Mouse (Mus musculus) midbrain, embryonic 11.5 days (tissue): ENCODE data around the gene Gm21958. TPM values are rescaled to one million over a fixed set of nuclear protein-coding genes. Genes with fewer than 3 reads are reported as not detected.

Source experiments
- ATAC-seq: fragments of 200-750 bp; cut with Nextera tagmentation; 2 replicates; pipeline ENCODE4 v1.8.0; 2017; ENCODE audit warnings: moderate TSS enrichment, moderate library complexity; ENCODE audit not compliant: low FRiP score
- DNase-seq: peaks from one replicate; pipeline ENCODE4 v3.0.0; 2015; ENCODE audit warnings: low spot score; ENCODE audit errors: missing footprints
- H3K27ac ChIP-seq: fragments of 300-500 bp; sonication (generic); 2 replicates; pipeline ENCODE4 v1.5.1; 2014; ENCODE audit warnings: low read depth, low read length
- H3K27me3 ChIP-seq: fragments of 300-500 bp; sonication (generic); 2 replicates; pipeline ENCODE4 v1.6.1; 2014; ENCODE audit warnings: mild to moderate bottlenecking, low read length, moderate library complexity, mixed read lengths; ENCODE audit not compliant: control insufficient read depth, insufficient read depth
- H3K36me3 ChIP-seq: fragments of 300-500 bp; sonication (generic); 2 replicates; pipeline ENCODE4 v1.6.1; 2014; ENCODE audit warnings: mild to moderate bottlenecking, low read length, moderate library complexity, mixed read lengths; ENCODE audit not compliant: control insufficient read depth, insufficient read depth
- H3K4me1 ChIP-seq: fragments of 300-500 bp; sonication (generic); 2 replicates; pipeline ENCODE4 v1.6.1; 2014; ENCODE audit warnings: low read length; ENCODE audit not compliant: control insufficient read depth, insufficient read depth
- H3K4me2 ChIP-seq: fragments of 300-500 bp; sonication (generic); 2 replicates; pipeline ENCODE4 v1.6.1; 2014; ENCODE audit warnings: mild to moderate bottlenecking, moderate library complexity
- H3K4me3 ChIP-seq: fragments of 300-500 bp; sonication (generic); 2 replicates; pipeline ENCODE4 v1.5.1; 2014; ENCODE audit warnings: low read depth, low read length
- H3K9ac ChIP-seq: fragments of 300-500 bp; sonication (generic); 2 replicates; pipeline ENCODE4 v1.6.1; 2014; ENCODE audit warnings: low read length
- H3K9me3 ChIP-seq: fragments of 300-500 bp; sonication (generic); 2 replicates; pipeline ENCODE4 v1.6.1; 2016; ENCODE audit warnings: low read length; ENCODE audit not compliant: control insufficient read depth
- WGBS: fragments of 180-500 bp; shearing (Covaris S2); extraction: QIAGEN DNeasy Blood & Tissue Kit; methylation state at CpG from one replicate; pipeline ENCODE4 v1.1.7; 2014; 5-methylcytosine and 5-hydroxymethylcytosine counted together
- polyA plus RNA-seq: library from polyadenylated mRNA; unstranded; fragments of >200 nt; fragmentation: Nextera tagmentation; extraction: Ambion mirVana; gene quantifications from 2 replicates; pipeline ENCODE4 v1.2.1, GENCODE M21; 2014

Gm21958 gene
- polyA plus RNA-seq, 1 experiment from 2014 or later, result 0.61 TPM

DNA sequence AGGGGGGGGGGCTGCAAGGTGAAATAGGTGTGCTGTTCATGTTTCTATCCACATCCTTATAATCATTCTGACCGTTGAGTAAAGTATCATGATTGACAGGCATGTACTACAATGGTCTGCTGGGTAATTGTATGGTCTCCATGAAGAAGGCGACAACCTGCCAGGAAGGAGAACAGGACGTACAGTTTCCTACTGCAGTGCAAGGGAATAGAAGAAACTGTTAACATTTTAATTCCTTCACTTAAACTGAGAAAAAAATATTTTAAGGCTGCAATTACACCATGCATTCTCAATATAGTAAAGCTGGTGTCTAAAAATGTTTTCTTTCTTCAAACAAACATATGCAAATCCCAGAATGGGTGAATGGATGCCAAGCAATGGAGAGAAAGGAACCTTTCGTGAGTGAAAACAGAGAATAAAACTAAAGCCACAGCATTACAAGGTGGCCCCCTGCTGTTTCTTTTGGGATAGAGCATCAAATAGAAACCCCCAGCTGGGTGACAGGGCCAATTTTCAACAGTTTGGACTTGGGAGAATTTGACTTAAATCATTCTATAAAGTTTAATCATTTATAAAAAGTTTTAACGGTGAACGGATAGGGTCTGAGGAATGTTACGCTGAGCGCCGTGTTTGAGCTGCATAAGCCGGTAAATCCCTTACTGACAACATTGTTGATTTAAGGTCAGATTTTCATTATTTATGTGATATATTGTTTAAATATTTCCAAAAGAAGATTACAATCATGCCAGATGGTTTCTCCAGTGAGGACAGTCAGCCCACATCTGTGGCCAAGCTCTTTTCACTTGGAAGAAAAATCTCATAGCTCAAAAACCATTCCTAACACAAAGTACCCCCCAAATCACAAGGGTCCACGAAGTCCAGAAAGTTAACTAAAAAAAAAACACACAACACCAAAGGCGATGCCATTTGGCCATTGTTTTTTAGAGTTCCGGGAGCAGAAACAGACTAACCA lies 41.3 kb downstream of the Gm21958 start:
- H3K4me1 ChIP-seq, result no peaks in the 10 kb centered on the region
- no peaks in the 10 kb centered on the region for H3K9me3 ChIP-seq
- H3K9ac ChIP-seq, result no peak overlapping the region
- H3K4me2 ChIP-seq, result no peak overlapping the region
- no peaks in the 10 kb centered on the region for H3K27me3 ChIP-seq
- no peak overlapping the region for H3K4me3 ChIP-seq
- ATAC-seq, result no peak; the same call in 1 of the 2 replicates
- no peaks in the 10 kb centered on the region for H3K36me3 ChIP-seq
- no peak overlapping the region for H3K27ac ChIP-seq
- 69% methylated on average over 13 of the region's 13 CpGs for WGBS
- peak; percentile 90 for DNase-seq

- Histone ChIP-seq H3K4me3 (no peak overlapping the region), H3K9ac (no peak overlapping the region), H3K36me3 (no peaks in the 10 kb centered on the region), H3K4me2 (no peak overlapping the region), H3K9me3 (no peaks in the 10 kb centered on the region), H3K27me3 (no peaks in the 10 kb centered on the region), H3K27ac (no peak overlapping the region), H3K4me1 (no peaks in the 10 kb centered on the region)
- ATAC-seq (no peak), DNase-seq (no peak)
- 86% methylated on average over 3 of the region's 3 CpGs for WGBS
Measured at GRCm38 (mm10) chr3:54672111-54672510, 42.0 kb downstream of the Gm21958 start.

DNA sequence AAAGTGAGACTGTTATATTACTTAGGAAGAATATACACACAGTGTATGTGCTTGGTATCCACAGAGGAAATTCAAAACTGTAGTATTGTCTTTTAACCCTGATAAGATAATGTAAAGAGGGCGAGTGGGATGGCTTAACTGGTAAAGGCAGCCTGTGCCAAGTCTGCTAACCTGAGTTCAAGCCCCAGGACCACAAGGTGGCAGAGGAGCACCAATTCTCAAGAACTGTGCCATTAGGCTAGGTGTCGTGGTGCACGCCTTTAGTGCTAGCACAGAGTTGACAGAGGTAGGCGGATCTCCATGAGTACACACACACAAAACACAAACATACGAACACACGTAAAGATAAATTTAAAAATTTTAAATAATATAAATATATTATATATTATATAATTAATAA lies 44.6 kb downstream of the Gm21958 start:
- H3K27me3 ChIP-seq, result no peaks in the 10 kb centered on the region
- H3K9ac ChIP-seq, result no peak overlapping the region
- no peak for DNase-seq
- no peak overlapping the region for H3K4me2 ChIP-seq
- H3K27ac ChIP-seq, result no peak overlapping the region
- ATAC-seq, result no peak
- no peaks in the 10 kb centered on the region for H3K36me3 ChIP-seq
- 83% methylated on average over 6 of the region's 6 CpGs for WGBS
- no peaks in the 10 kb centered on the region for H3K4me1 ChIP-seq
- H3K9me3 ChIP-seq, result no peaks in the 10 kb centered on the region
- H3K4me3 ChIP-seq, result no peak overlapping the region

DNA sequence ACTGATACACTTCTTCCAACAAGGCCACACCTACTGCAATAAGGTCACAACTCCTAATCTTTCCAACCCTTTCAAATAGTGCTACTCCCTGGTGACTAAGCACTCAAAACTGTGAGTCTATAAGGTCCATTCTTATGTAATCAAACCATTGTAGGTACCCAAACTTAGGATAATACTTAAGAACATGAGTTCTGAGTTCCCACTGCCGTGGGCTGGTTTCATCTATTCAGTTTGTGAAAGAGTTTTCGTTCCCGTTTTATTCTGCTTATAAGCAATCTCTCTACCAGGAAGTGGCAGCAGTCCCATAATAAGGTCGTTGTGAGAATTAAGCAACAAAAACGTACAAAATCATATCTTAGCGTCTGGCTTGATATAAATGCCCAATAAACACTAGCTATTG lies 45.4 kb downstream of the Gm21958 start:
- no peak for ATAC-seq
- 84% methylated on average over 6 of the region's 6 CpGs for WGBS
- DNase-seq, result no peak
- Histone ChIP-seq H3K9me3 (no peaks in the 10 kb centered on the region), H3K9ac (no peak overlapping the region), H3K4me2 (no peak overlapping the region), H3K4me1 (no peaks in the 10 kb centered on the region), H3K36me3 (no peaks in the 10 kb centered on the region), H3K4me3 (no peak overlapping the region), H3K27me3 (no peaks in the 10 kb centered on the region), H3K27ac (no peak overlapping the region)

- DNase-seq, result no peak
- Histone ChIP-seq H3K4me3 (no peak overlapping the region), H3K9me3 (no peaks in the 10 kb centered on the region), H3K27ac (no peak overlapping the region), H3K4me2 (no peak overlapping the region), H3K27me3 (no peaks in the 10 kb centered on the region), H3K36me3 (no peaks in the 10 kb centered on the region), H3K4me1 (no peaks in the 10 kb centered on the region), H3K9ac (no peak overlapping the region)
- WGBS, result 91% methylated on average over 3 of the region's 3 CpGs
- no peak for ATAC-seq
Measured at GRCm38 (mm10) chr3:54668141-54668540, 46.0 kb downstream of the Gm21958 start.

Other genes with a start within 250 kb of the Gm21958 start
- 117 and 129 TPM in 2 replicates for gene Supt20, start 21.5 kb downstream of the Gm21958 start, polyA plus RNA-seq
- 147 and 155 TPM in 2 replicates for gene Exosc8, start 21.0 kb upstream of the Gm21958 start, polyA plus RNA-seq
- 40.5 and 46.4 TPM in 2 replicates for gene Alg5, start 21.2 kb upstream of the Gm21958 start, polyA plus RNA-seq
- 0.07 and 0.27 TPM in 2 replicates for gene Smad9, start 41.2 kb upstream of the Gm21958 start, polyA plus RNA-seq
- gene Rfxap, start 93.4 kb upstream of the Gm21958 start, polyA plus RNA-seq, result 44.4 and 49.5 TPM in 2 replicates
- gene Sertm1, start 201.5 kb upstream of the Gm21958 start, polyA plus RNA-seq, result 0.06 and 0.16 TPM in 2 replicates